11 mouse cellular contexts compared by ENCODE assay signal in the genomic region with DNA sequence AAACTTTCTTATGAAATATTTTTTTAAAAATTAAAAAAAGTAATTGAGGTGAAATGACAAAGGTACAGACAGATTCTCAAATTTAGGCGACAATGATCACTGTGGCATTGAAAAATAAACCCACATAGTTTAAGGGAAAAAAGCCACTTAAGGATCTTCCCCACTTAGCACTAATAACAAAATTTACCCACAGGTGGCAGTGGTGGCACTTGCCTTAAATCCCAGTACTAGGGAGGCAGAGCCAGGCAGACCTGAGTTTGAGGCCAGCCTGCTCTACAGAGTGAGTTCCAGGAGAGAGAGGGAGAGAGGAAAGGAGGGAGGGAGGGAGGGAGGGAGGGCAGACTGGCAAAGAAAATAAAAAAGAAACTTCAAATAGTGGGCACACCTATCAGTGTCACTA. TPM values are rescaled to one million over a fixed set of nuclear protein-coding genes. Genes with fewer than 3 reads are reported as not detected.
A peak's percentile ranks its signal among the peaks of the same experiment; 100 is the strongest.
DNase-seq lines count a peak whose midpoint lies in the region; ATAC-seq and TF ChIP-seq lines count a peak whose summit lies in the region.
"Had no signal": no experiment of that assay in that cellular context is flagged by ENCODE, and none has a peak within 500 bp of the region (broad histone marks: within the 10 kb centered on the region; RNA-seq: fewer than 3 reads in every experiment).

No protein-coding gene starts in this region.

- H3K9me3 ChIP-seq in intestine, postnatal 0 days (ENCODE audit: control insufficient read depth) = no peaks in the 10 kb centered on the region
- H3K9me3 ChIP-seq in intestine, embryonic 15.5 days = no peaks in the 10 kb centered on the region
- H3K9me3 ChIP-seq: limb, embryonic 12.5 days; midbrain, embryonic 13.5 days had no signal

- H3K4me3 ChIP-seq in intestine, postnatal 0 days (ENCODE audit: low read depth, low read length) = no peak overlapping the region
- no peak overlapping the region for H3K4me3 ChIP-seq in intestine, embryonic 15.5 days (replicated peaks)
- H3K4me3 ChIP-seq: limb, embryonic 12.5 days; midbrain, embryonic 13.5 days had no signal

- no peaks in the 10 kb centered on the region for H3K27me3 ChIP-seq in intestine, postnatal 0 days (replicated peaks; ENCODE audit: control insufficient read depth, insufficient read depth, low read length)
- no peaks in the 10 kb centered on the region for H3K27me3 ChIP-seq in intestine, embryonic 15.5 days (replicated peaks)
- H3K27me3 ChIP-seq: limb, embryonic 12.5 days; midbrain, embryonic 13.5 days had no signal

- no peak overlapping the region for H3K4me2 ChIP-seq in intestine, postnatal 0 days (replicated peaks; ENCODE audit: low read depth)
- no peak overlapping the region for H3K4me2 ChIP-seq in intestine, embryonic 15.5 days (replicated peaks)
- H3K4me2 ChIP-seq: limb, embryonic 12.5 days; midbrain, embryonic 13.5 days had no signal

- TF ChIP-seq CTCF in intestine, postnatal 0 days (IDR thresholded peaks at IDR 0.05; ENCODE audit: low read depth) = peak; percentile 49

- no peak for ATAC-seq in intestine, postnatal 0 days
- no peak for ATAC-seq in intestine, embryonic 15.5 days
- ATAC-seq: midbrain, embryonic 13.5 days had no signal

- no peak overlapping the region for H3K9ac ChIP-seq in intestine, postnatal 0 days (ENCODE audit: low read depth, low read length)
- no peak overlapping the region for H3K9ac ChIP-seq in intestine, embryonic 15.5 days
- H3K9ac ChIP-seq: limb, embryonic 12.5 days; midbrain, embryonic 13.5 days had no signal

- H3K27ac ChIP-seq in intestine, postnatal 0 days (ENCODE audit: low read depth, low read length) = no peak overlapping the region
- no peak overlapping the region for H3K27ac ChIP-seq in intestine, embryonic 15.5 days
- H3K27ac ChIP-seq: limb, embryonic 12.5 days; midbrain, embryonic 13.5 days had no signal

- H3K4me1 ChIP-seq in intestine, postnatal 0 days (replicated peaks; ENCODE audit: control insufficient read depth, insufficient read depth, low read length) = no peaks in the 10 kb centered on the region
- H3K4me1 ChIP-seq in intestine, embryonic 15.5 days (replicated peaks) = no peaks in the 10 kb centered on the region

- 91% methylated on average over 1 of the region's 1 CpGs for WGBS in intestine, postnatal 0 days
- 85% methylated on average over 1 of the region's 1 CpGs for WGBS in intestine, embryonic 15.5 days

- peaks cover 27% of the 10 kb centered on the region for H3K36me3 ChIP-seq in intestine, postnatal 0 days (ENCODE audit: control insufficient read depth, insufficient read depth)
- H3K36me3 ChIP-seq in intestine, embryonic 15.5 days = no peaks in the 10 kb centered on the region

- peak; percentile 12 for DNase-seq in retina, embryonic 14.5 days (ENCODE audit: low spot score)
- DNase-seq in retina, postnatal 1 day = no peak
- DNase-seq in lung, postnatal 14 days = peak; percentile 19
- DNase-seq in spleen, postnatal 36 days (ENCODE audit: low spot score in 2 of 2) = no peak
- no peak for DNase-seq in ovary, adult 18-20 months (ENCODE audit: low spot score)
- DNase-seq: adrenal gland, postnatal 36 days; kidney, postnatal 4 days had no signal

RNA-seq across cellular contexts. Expression of a gene that starts 56.6 kb away (rescaled TPM):
- polyA plus RNA-seq in intestine, postnatal 0 days (2015; fragmentation: Nextera tagmentation; extraction: Ambion mirVana) = 1.3 and 1.4 TPM in 2 replicates
- 4.1 and 4.5 TPM in 2 replicates for polyA plus RNA-seq in intestine, embryonic 15.5 days (2015; fragmentation: Nextera tagmentation; extraction: Ambion mirVana)

Comparison
In these comparisons a context has a peak if more than half of its experiments do, and no peak if none do; other contexts are left out.
1. DNase-seq: peak in retina, embryonic 14.5 days (single experiment) and lung, postnatal 14 days (single experiment); none in retina, postnatal 1 day (single experiment), spleen, postnatal 36 days (0 of 2) and ovary, adult 18-20 months (single experiment).